ENCODE assay signal across 8 mouse cellular contexts in genomic region chr14:11534456-11534855, GRCm38 (mm10). TPM values are rescaled to one million over a fixed set of nuclear protein-coding genes. Genes with fewer than 3 reads are reported as not detected.
A peak's percentile ranks its signal among the peaks of the same experiment; 100 is the strongest.
DNase-seq lines count a peak whose midpoint lies in the region; ATAC-seq and TF ChIP-seq lines count a peak whose summit lies in the region.

No protein-coding gene starts in this region.

- H3K4me3 ChIP-seq in gastrocnemius, adult 2 months = no peak overlapping the region
- no peak overlapping the region for H3K4me3 ChIP-seq in cortical plate, adult 2 months (ENCODE audit: insufficient read depth, low read length)
- no peak overlapping the region for H3K4me3 ChIP-seq in lung, postnatal 0 days (ENCODE audit: low read depth, low read length)
- H3K4me3 ChIP-seq in limb, embryonic 10.5 days = no peak overlapping the region

- 0 out of 2 replicates have a peak overlapping the region, but pooled peaks have one; percentile 28 for H3K27ac ChIP-seq in gastrocnemius, adult 2 months
- H3K27ac ChIP-seq in cortical plate, adult 2 months (ENCODE audit: insufficient read depth, low read length) = no peak overlapping the region
- H3K27ac ChIP-seq in lung, postnatal 0 days (ENCODE audit: low read length) = no peak overlapping the region
- no peak overlapping the region for H3K27ac ChIP-seq in limb, embryonic 10.5 days

- TF ChIP-seq CTCF in gastrocnemius, adult 2 months (IDR thresholded peaks at IDR 0.05) = peak; percentile 40
- TF ChIP-seq CTCF in cortical plate, adult 2 months (IDR thresholded peaks at IDR 0.05; ENCODE audit: extremely low read depth, insufficient read depth, low read length) = peak; percentile 15; the same call in 1 of the 2 replicates
- peak; percentile 56 for TF ChIP-seq CTCF in lung, postnatal 0 days (IDR thresholded peaks at IDR 0.05)

- intact Hi-C loops in gastrocnemius, adult 2 months (cut with DNase I) = no loop called here
- intact Hi-C loops in heart, postnatal 25 days (cut with DNase I) = no loop called here
- intact Hi-C loops in left cerebral cortex, postnatal 10 days (cut with DNase I) = no loop called here

- H3K4me2 ChIP-seq in lung, postnatal 0 days (replicated peaks; ENCODE audit: low read depth, low read length) = no peak overlapping the region

- H3K36me3 ChIP-seq in lung, postnatal 0 days (ENCODE audit: insufficient read depth, low read length) = no peaks in the 10 kb centered on the region
- H3K36me3 ChIP-seq in limb, embryonic 10.5 days = no peaks in the 10 kb centered on the region

- no peak for ATAC-seq in lung, postnatal 0 days

- DNase-seq in gastrocnemius, adult 2 months = no peak
- no peak for DNase-seq in gastrocnemius, postnatal 10 days
- peak; percentile 13 for DNase-seq in heart, postnatal 25 days (ENCODE audit: low spot score)
- peak; percentile 17 for DNase-seq in lung, postnatal 0 days (ENCODE audit: low spot score)
- no peak for DNase-seq in cerebellum, postnatal 10 days
- no peak for DNase-seq in limb, embryonic 10.5 days (ENCODE audit: low spot score)
- no peak for DNase-seq in left cerebral cortex, postnatal 10 days (ENCODE audit: extremely low spot score in 1 of 2, low spot score in 2 of 2)

- no peak for TF ChIP-seq EP300 in lung, postnatal 0 days (IDR thresholded peaks at IDR 0.05)

- no peaks in the 10 kb centered on the region for H3K27me3 ChIP-seq in lung, postnatal 0 days (replicated peaks; ENCODE audit: insufficient read depth, low read length)
- no peaks in the 10 kb centered on the region for H3K27me3 ChIP-seq in limb, embryonic 10.5 days (ENCODE audit: low read depth, poor library complexity, severe bottlenecking)

- no peaks in the 10 kb centered on the region for H3K9me3 ChIP-seq in lung, postnatal 0 days (ENCODE audit: low read length)
- H3K9me3 ChIP-seq in limb, embryonic 10.5 days (replicated peaks) = no peaks in the 10 kb centered on the region

- 45% methylated on average over 1 of the region's 1 CpGs for WGBS in lung, postnatal 0 days
- WGBS in limb, embryonic 10.5 days = 60% methylated on average over 1 of the region's 1 CpGs

- no peaks in the 10 kb centered on the region for H3K4me1 ChIP-seq in cortical plate, adult 2 months (ENCODE audit: control insufficient read depth, insufficient read depth, low read length)
- H3K4me1 ChIP-seq in lung, postnatal 0 days (ENCODE audit: insufficient read depth, low read depth, low read length) = no peaks in the 10 kb centered on the region
- peaks cover 15% of the 10 kb centered on the region for H3K4me1 ChIP-seq in limb, embryonic 10.5 days

- no peak for TF ChIP-seq POLR2A in cortical plate, adult 2 months (IDR thresholded peaks at IDR 0.05; ENCODE audit: extremely low read depth, insufficient read depth, low read length)

- no peak overlapping the region for H3K9ac ChIP-seq in lung, postnatal 0 days (replicated peaks; ENCODE audit: low read depth)

RNA-seq across cellular contexts. Expression of gene Ptprg, which starts 18.9 kb away (rescaled TPM):
- 10 to 100 TPM; 26.3 to 32.5 TPM for total RNA-seq in gastrocnemius, adult 2 months (2021)
- 10 to 100 TPM; 41.8 to 46.7 TPM for total RNA-seq in gastrocnemius, postnatal 10 days (2021)
- 27.9 and 31.0 TPM in 2 replicates for polyA plus RNA-seq in cortical plate, adult 2 months (2012; rRNA removed)
- total RNA-seq in heart, postnatal 25 days (2021) = 10 to 100 TPM; 58.0 to 62.3 TPM
- 19.4 and 25.4 TPM in 2 replicates for polyA plus RNA-seq in lung, postnatal 0 days (2015; fragmentation: Nextera tagmentation; extraction: Ambion mirVana)
- polyA plus RNA-seq in limb, embryonic 10.5 days (2016; fragmentation: Nextera tagmentation; extraction: Ambion mirVana) = 40.3 and 42.8 TPM in 2 replicates
- total RNA-seq in left cerebral cortex, postnatal 10 days (2021) = 100 to 1,000 TPM; 134 to 135 TPM

Comparison
In these comparisons a context has a peak if more than half of its experiments do, and no peak if none do; other contexts are left out.
1. DNase-seq: peak in heart, postnatal 25 days (single experiment) and lung, postnatal 0 days (single experiment); none in gastrocnemius, adult 2 months (single experiment), gastrocnemius, postnatal 10 days (single experiment), cerebellum, postnatal 10 days (0 of 2), limb, embryonic 10.5 days (single experiment) and left cerebral cortex, postnatal 10 days (0 of 2).
2. Peak in every context shown above with its lines, with median percentiles within 50 percentile points of each other: CTCF ChIP-seq.